Mouse (Mus musculus): ENCODE measurements around the gene Gm45021.

Gene Gm45021

GRCm38 (mm10) chr6:48648779-48649178 is 59.4 kb downstream of the Gm45021 start:
- DNase-seq (ENCODE audit: low read depth, low spot score) = no peak

- DNase-seq (ENCODE audit: low read depth, low spot score) = no peak
Measured at GRCm38 (mm10) chr6:48650041-48650440, 60.6 kb downstream of the Gm45021 start.

GRCm38 (mm10) chr6:48658721-48659120 is 69.3 kb downstream of the Gm45021 start:
- DNase-seq (ENCODE audit: low read depth, low spot score) = no peak
